Mouse (Mus musculus) intestine, postnatal 0 days (tissue): ENCODE measurements around the gene Lce1c. TPM values are rescaled to one million over a fixed set of nuclear protein-coding genes. Genes with fewer than 3 reads are reported as not detected.
A peak's percentile ranks its signal among the peaks of the same experiment; 100 is the strongest.

Source experiments
- ATAC-seq: fragments of 200-750 bp; cut with Nextera tagmentation; 2 replicates; pipeline ENCODE4 v1.8.0; 2017; ENCODE audit warnings: mild to moderate bottlenecking, moderate TSS enrichment, moderate library complexity
- H3K27ac ChIP-seq: fragments of 300-500 bp; sonication (generic); 2 replicates; pipeline ENCODE4 v1.5.1; 2014; ENCODE audit warnings: mild to moderate bottlenecking, low read depth, low read length, moderate library complexity
- H3K27me3 ChIP-seq: fragments of 300-500 bp; sonication (generic); replicated peaks from 2 replicates; pipeline ENCODE4 v1.6.1; 2014; ENCODE audit warnings: low read length, mixed read lengths; ENCODE audit not compliant: control insufficient read depth, insufficient read depth
- H3K36me3 ChIP-seq: fragments of 300-500 bp; sonication (generic); 2 replicates; pipeline ENCODE4 v1.6.1; 2014; ENCODE audit warnings: mild to moderate bottlenecking, moderate library complexity; ENCODE audit not compliant: control insufficient read depth, insufficient read depth
- H3K4me1 ChIP-seq: fragments of 300-500 bp; sonication (generic); replicated peaks from 2 replicates; pipeline ENCODE4 v1.6.1; 2014; ENCODE audit warnings: antibody characterized with exemption, low read length, mixed read lengths; ENCODE audit not compliant: control insufficient read depth, insufficient read depth
- H3K4me2 ChIP-seq: fragments of 300-500 bp; sonication (generic); replicated peaks from 2 replicates; pipeline ENCODE4 v1.6.1; 2014; ENCODE audit warnings: low read depth, mild to moderate bottlenecking, moderate library complexity
- H3K4me3 ChIP-seq: fragments of 300-500 bp; sonication (generic); 2 replicates; pipeline ENCODE4 v1.5.1; 2014; ENCODE audit warnings: low read depth, low read length
- H3K9ac ChIP-seq: fragments of 300-500 bp; sonication (generic); 2 replicates; pipeline ENCODE4 v1.6.1; 2014; ENCODE audit warnings: mild to moderate bottlenecking, low read depth, low read length
- H3K9me3 ChIP-seq: fragments of 300-500 bp; sonication (generic); 2 replicates; pipeline ENCODE4 v1.6.1; 2016; ENCODE audit warnings: mixed run types; ENCODE audit not compliant: control insufficient read depth
- CTCF ChIP-seq: sonication (generic); IDR thresholded peaks from 2 replicates; pipeline ENCODE4 v1.5.1; 2016; ENCODE audit warnings: low read depth, mild to moderate bottlenecking, control low read depth, antibody characterized with exemption, moderate library complexity
- WGBS: fragments of 180-500 bp; shearing (Covaris S2); extraction: QIAGEN DNeasy Blood & Tissue Kit; methylation state at CpG from one replicate; pipeline ENCODE4 v1.1.7; 2014; 5-methylcytosine and 5-hydroxymethylcytosine counted together
- polyA plus RNA-seq: library from polyadenylated mRNA; unstranded; fragments of >200 nt; fragmentation: Nextera tagmentation; extraction: Ambion mirVana; gene quantifications from 2 replicates; pipeline ENCODE4 v1.2.1, GENCODE M21; 2015

Lce1c gene
- not detected in 2 replicates for polyA plus RNA-seq

- no peak for ATAC-seq
- Histone ChIP-seq H3K27me3 (no peaks in the 10 kb centered on the region), H3K4me1 (no peaks in the 10 kb centered on the region), H3K4me2 (no peak within 1 kb of the TSS), H3K27ac (no peak within 1 kb of the TSS), H3K4me3 (no peak within 1 kb of the TSS), H3K9ac (no peak within 1 kb of the TSS), H3K9me3 (no peaks in the 10 kb centered on the region), H3K36me3 (no peaks in the 10 kb centered on the region)
- no peak for TF ChIP-seq CTCF
- WGBS = 90% methylated on average over 4 of the region's 4 CpGs
These were observed at the start of gene Lce1c for GRCm38 (mm10) chr3:92678947-92679346. Lce1c (plus strand) TSS chr3:92679247.

GRCm38 (mm10) chr3:92637745-92638652, 41.0 kb upstream of the Lce1c start:
- no peak for TF ChIP-seq CTCF
- ATAC-seq = peak; percentile 93
- H3K36me3 ChIP-seq = no peaks in the 10 kb centered on the region
- no peak overlapping the region for H3K9ac ChIP-seq
- 45% methylated on average over 1 of the region's 1 CpGs for WGBS
- H3K4me3 ChIP-seq = no peak overlapping the region
- H3K4me2 ChIP-seq = no peak overlapping the region
- no peaks in the 10 kb centered on the region for H3K27me3 ChIP-seq
- no peaks in the 10 kb centered on the region for H3K4me1 ChIP-seq
- peak overlapping the region; percentile 63 for H3K27ac ChIP-seq
- no peaks in the 10 kb centered on the region for H3K9me3 ChIP-seq

- Histone ChIP-seq H3K4me1 (no peaks in the 10 kb centered on the region), H3K9ac (no peak overlapping the region), H3K27me3 (no peaks in the 10 kb centered on the region), H3K4me2 (no peak overlapping the region), H3K4me3 (no peak overlapping the region), H3K36me3 (no peaks in the 10 kb centered on the region), H3K27ac (peak overlapping the region; percentile 63), H3K9me3 (no peaks in the 10 kb centered on the region)
- WGBS = 25% methylated on average over 3 of the region's 3 CpGs
- TF ChIP-seq CTCF = no peak
- ATAC-seq = peak; percentile 84
These were observed 40.4 kb upstream of the Lce1c start for GRCm38 (mm10) chr3:92638653-92638991.

- H3K4me2 ChIP-seq = no peak overlapping the region
- 92% methylated on average over 15 of the region's 15 CpGs for WGBS
- no peak for TF ChIP-seq CTCF
These were observed 39.2 kb upstream of the Lce1c start for GRCm38 (mm10) chr3:92639854-92640253.

GRCm38 (mm10) chr3:92648207-92648606, 30.8 kb upstream of the Lce1c start, which contains the start of gene Lce1a1:
Lce1a1 (minus strand) TSS chr3:92648307.
- WGBS = 82% methylated on average over 1 of the region's 1 CpGs
- Histone ChIP-seq H3K9me3 (no peaks in the 10 kb centered on the region), H3K27me3 (no peaks in the 10 kb centered on the region), H3K36me3 (no peaks in the 10 kb centered on the region), H3K4me2 (no peak within 1 kb of the TSS), H3K27ac (no peak within 1 kb of the TSS), H3K9ac (no peak within 1 kb of the TSS), H3K4me1 (no peaks in the 10 kb centered on the region), H3K4me3 (no peak within 1 kb of the TSS)
- ATAC-seq = no peak
- TF ChIP-seq CTCF = no peak

More at GRCm38 (mm10) chr3:92639854-92640253, 39.2 kb upstream of the Lce1c start:
- ATAC-seq = no peak
- no peaks in the 10 kb centered on the region for H3K36me3 ChIP-seq
- H3K27me3 ChIP-seq = no peaks in the 10 kb centered on the region
- no peaks in the 10 kb centered on the region for H3K9me3 ChIP-seq
- H3K4me1 ChIP-seq = no peaks in the 10 kb centered on the region
- no peak overlapping the region for H3K27ac ChIP-seq
- H3K4me3 ChIP-seq = no peak overlapping the region
- no peak overlapping the region for H3K9ac ChIP-seq

GRCm38 (mm10) chr3:92656826-92657225, 22.2 kb upstream of the Lce1c start, which contains the start of gene Lce1b:
Lce1b (minus strand) TSS chr3:92656926.
- Histone ChIP-seq H3K27ac (no peak within 1 kb of the TSS), H3K9me3 (no peaks in the 10 kb centered on the region), H3K36me3 (no peaks in the 10 kb centered on the region), H3K4me2 (no peak within 1 kb of the TSS), H3K27me3 (no peaks in the 10 kb centered on the region), H3K4me1 (no peaks in the 10 kb centered on the region), H3K9ac (no peak within 1 kb of the TSS), H3K4me3 (no peak within 1 kb of the TSS)
- no peak for ATAC-seq
- TF ChIP-seq CTCF = no peak
